Mouse (Mus musculus): ENCODE results near the gene Slc8a2. TPM values are rescaled to one million over a fixed set of nuclear protein-coding genes. Genes with fewer than 3 reads are reported as not detected.

Gene Slc8a2
- total and polyA plus RNA-seq, 3 experiments, result 0.04 to 0.10 TPM; not detected in 1

- dilution Hi-C loops (cut with MboI; ENCODE audit: extremely low pct_ligation_motif_present, extremely low pct_unique_long_range_greater_than_20kb, low sequenced_read_pairs) (no loop called here), in situ Hi-C loops (cut with MboI; ENCODE audit: low pct_ligation_motif_present, low pct_unique_long_range_greater_than_20kb, low sequenced_read_pairs) (no loop called here)
- peaks cover 6 to 30% of the 10 kb centered on the region in 2 experiments; a peak in 2 of 4 replicates for H3K4me1 ChIP-seq (ENCODE audit: control insufficient read depth in 1 of 2, insufficient read depth in 2 of 2)
- H3K36me3 ChIP-seq (replicated peaks in 1 of 2; ENCODE audit: control insufficient read depth in 1 of 2, insufficient read depth in 1 of 2, low read length in 1 of 2), result peaks cover 57 to 85% of the 10 kb centered on the region in 2 experiments
- no peaks in the 10 kb centered on the region for H3K9me3 ChIP-seq (replicated peaks; ENCODE audit: low read length)
- no peak for DNase-seq (ENCODE audit: extremely low read depth)
- H3K9ac ChIP-seq (ENCODE audit: insufficient read depth, low read depth), result no peak overlapping the region
- H3K79me2 ChIP-seq (replicated peaks; ENCODE audit: control insufficient read depth, extremely low read depth, insufficient read depth, poor library complexity, severe bottlenecking), result peaks cover 40% of the 10 kb centered on the region
- no peak overlapping the region for H3K27ac ChIP-seq (ENCODE audit: insufficient read depth, low read depth)
- H3K4me2 ChIP-seq (ENCODE audit: insufficient read depth, low read depth, poor library complexity, severe bottlenecking), result no peak overlapping the region
- TF ChIP-seq PAX5 (IDR thresholded peaks at IDR 0.05; ENCODE audit: low read length) (no peak), POLR2A (IDR thresholded peaks at IDR 0.05; ENCODE audit: low read depth, low read length) (no peak), E2F4 (IDR thresholded peaks at IDR 0.05; ENCODE audit: insufficient replicate concordance, low read depth, low read length) (no peak), SIN3A (IDR thresholded peaks at IDR 0.05; ENCODE audit: low read length) (no peak), SMC3 (IDR thresholded peaks at IDR 0.05; ENCODE audit: low read depth, low read length) (no peak), USF1 (IDR thresholded peaks at IDR 0.05; ENCODE audit: low read depth, low read length) (no peak), NRF1 (IDR thresholded peaks at IDR 0.05; ENCODE audit: low read depth, low read length) (no peak), ZKSCAN1 (IDR thresholded peaks at IDR 0.05; ENCODE audit: borderline replicate concordance, low read depth, low read length) (no peak), BHLHE40 (IDR thresholded peaks at IDR 0.05; ENCODE audit: low read depth, low read length) (no peak), ZMIZ1 (IDR thresholded peaks at IDR 0.05; ENCODE audit: low read depth, low read length) (no peak), UBTF (IDR thresholded peaks at IDR 0.05; ENCODE audit: low read depth, low read length) (no peak), CHD2 (IDR thresholded peaks at IDR 0.05; ENCODE audit: low read length) (no peak), RCOR1 (conservative IDR thresholded peaks at IDR 0.05; ENCODE audit: low read depth, low read length) (no peak), ZC3H11A (IDR thresholded peaks at IDR 0.05; ENCODE audit: low read depth, low read length) (no peak), POLR2AphosphoS2 (IDR thresholded peaks at IDR 0.05; ENCODE audit: low read depth, low read length) (no peak), TCF12 (IDR thresholded peaks at IDR 0.05; ENCODE audit: low read depth, low read length) (no peak), MAX (IDR thresholded peaks at IDR 0.05; ENCODE audit: low read length) (no peak), IRF4 (IDR thresholded peaks at IDR 0.05; ENCODE audit: low read depth, low read length) (no peak), ETS1 (conservative IDR thresholded peaks at IDR 0.05; ENCODE audit: low read depth, low read length) (no peak), RAD21 (IDR thresholded peaks at IDR 0.05; ENCODE audit: low read depth, low read length) (no peak)
- no peak overlapping the region for H3K4me3 ChIP-seq (replicated peaks in 1 of 3; ENCODE audit: low read depth in 2 of 3, low read length in 2 of 3, poor library complexity in 1 of 3)
- no peaks in the 10 kb centered on the region for H3K27me3 ChIP-seq (replicated peaks)
Measured at GRCm38 (mm10) chr7:16103760-16104159, 25.9 kb upstream of the Slc8a2 start.

GRCm38 (mm10) chr7:16104611-16105388 is 24.8 kb upstream of the Slc8a2 start:
- in situ Hi-C loops (cut with MboI; ENCODE audit: low pct_ligation_motif_present, low pct_unique_long_range_greater_than_20kb, low sequenced_read_pairs), result loop anchor here (5.0 kb wide), 1 partner anchor 47 kb away; no protein-coding TSS in a partner anchor

More at GRCm38 (mm10) chr7:16104611-16105388, 24.8 kb upstream of the Slc8a2 start:
- peaks cover under 1 to 26% of the 10 kb centered on the region in 2 experiments; a peak in 2 of 4 replicates for H3K4me1 ChIP-seq (ENCODE audit: control insufficient read depth in 1 of 2, insufficient read depth in 2 of 2)
- H3K27me3 ChIP-seq (replicated peaks), result no peaks in the 10 kb centered on the region
- no peak for DNase-seq (ENCODE audit: extremely low read depth)
- H3K36me3 ChIP-seq (replicated peaks in 1 of 2; ENCODE audit: control insufficient read depth in 1 of 2, insufficient read depth in 1 of 2, low read length in 1 of 2), result peaks cover 67 to 96% of the 10 kb centered on the region in 2 experiments
- no peak for TF ChIP-seq CHD1 (IDR thresholded peaks at IDR 0.05; ENCODE audit: low read depth, low read length)
- TF ChIP-seq NRF1 (IDR thresholded peaks at IDR 0.05; ENCODE audit: low read depth, low read length), result no peak
- TF ChIP-seq ZNF384 (IDR thresholded peaks at IDR 0.05; ENCODE audit: low read depth, low read length), result no peak
- no peak for TF ChIP-seq HCFC1 (IDR thresholded peaks at IDR 0.05; ENCODE audit: low read depth, low read length)
- TF ChIP-seq KAT2A (IDR thresholded peaks at IDR 0.05; ENCODE audit: insufficient replicate concordance, low read length), result no peak
- no peak for TF ChIP-seq MEF2A (IDR thresholded peaks at IDR 0.05; ENCODE audit: borderline replicate concordance, low read depth, low read length)
- dilution Hi-C loops (cut with MboI; ENCODE audit: extremely low pct_ligation_motif_present, extremely low pct_unique_long_range_greater_than_20kb, low sequenced_read_pairs), result no loop called here
- H3K27ac ChIP-seq (ENCODE audit: insufficient read depth, low read depth), result no peak overlapping the region
- no peaks in the 10 kb centered on the region for H3K9me3 ChIP-seq (replicated peaks; ENCODE audit: low read length)
- H3K4me2 ChIP-seq (ENCODE audit: insufficient read depth, low read depth, poor library complexity, severe bottlenecking), result no peak overlapping the region
- H3K9ac ChIP-seq (ENCODE audit: insufficient read depth, low read depth), result no peak overlapping the region
- peaks cover 29% of the 10 kb centered on the region for H3K79me2 ChIP-seq (replicated peaks; ENCODE audit: control insufficient read depth, extremely low read depth, insufficient read depth, poor library complexity, severe bottlenecking)
- H3K4me3 ChIP-seq (replicated peaks in 1 of 3; ENCODE audit: low read depth in 2 of 3, low read length in 2 of 3, poor library complexity in 1 of 3), result no peak overlapping the region

Measured in CH12.LX (cell line).